Mouse (Mus musculus) thymus, postnatal 25 days (tissue): ENCODE results near the gene Dhrs3.

Source experiments
- DNase-seq: peaks from one replicate; pipeline ENCODE4 v3.0.0; 2022

Dhrs3 gene

DNA sequence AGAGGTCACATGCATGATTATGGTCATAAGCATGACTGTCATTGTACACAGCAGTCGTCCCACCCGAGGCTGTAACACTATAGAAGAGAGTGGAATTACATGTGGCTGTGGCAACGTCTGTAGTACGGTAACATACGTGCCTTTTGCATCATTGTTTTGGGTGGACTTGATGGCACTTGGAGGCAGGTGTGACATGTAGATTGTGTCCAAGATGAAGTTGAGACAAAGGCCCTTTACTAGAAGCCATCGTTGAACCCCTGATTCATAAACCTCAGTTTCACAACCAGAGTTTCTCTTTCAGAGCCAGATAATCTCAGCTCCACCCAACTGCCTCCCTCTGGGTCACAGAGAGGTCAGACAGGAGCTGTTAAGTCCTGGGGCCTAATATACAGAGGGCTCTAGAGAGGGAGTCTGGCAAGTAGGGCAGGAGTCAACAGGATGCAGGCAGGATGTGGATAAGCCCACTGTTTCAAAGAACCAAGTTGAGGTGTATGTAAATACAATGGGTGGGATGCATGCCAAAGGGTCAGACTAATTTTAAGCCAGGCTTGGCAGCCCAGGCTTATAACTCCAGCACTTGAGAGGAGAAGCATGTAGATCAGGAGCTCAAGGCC, 5.5 kb downstream of the Dhrs3 start:
- DNase-seq = no peak

DNA sequence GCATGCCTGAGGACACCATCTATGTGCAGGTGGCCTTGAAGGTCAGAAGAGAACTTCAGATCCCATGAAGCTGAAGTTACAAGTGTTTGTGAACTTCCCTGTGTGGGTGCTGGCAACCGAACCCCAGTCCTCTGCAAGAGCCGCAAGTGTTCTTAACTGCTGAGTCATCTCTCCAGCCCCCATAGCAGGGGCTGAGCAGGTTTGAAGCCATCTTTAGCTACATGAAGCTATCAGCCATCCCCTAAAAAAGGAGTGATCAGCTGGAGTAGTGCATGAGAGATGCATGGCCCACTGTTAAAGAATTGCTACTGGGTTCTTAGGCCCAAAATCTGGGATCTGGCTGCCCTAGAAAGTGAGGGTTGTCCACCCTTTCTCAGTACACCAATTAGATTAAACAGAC, 6.1 kb downstream of the Dhrs3 start:
- no peak for DNase-seq

DNA sequence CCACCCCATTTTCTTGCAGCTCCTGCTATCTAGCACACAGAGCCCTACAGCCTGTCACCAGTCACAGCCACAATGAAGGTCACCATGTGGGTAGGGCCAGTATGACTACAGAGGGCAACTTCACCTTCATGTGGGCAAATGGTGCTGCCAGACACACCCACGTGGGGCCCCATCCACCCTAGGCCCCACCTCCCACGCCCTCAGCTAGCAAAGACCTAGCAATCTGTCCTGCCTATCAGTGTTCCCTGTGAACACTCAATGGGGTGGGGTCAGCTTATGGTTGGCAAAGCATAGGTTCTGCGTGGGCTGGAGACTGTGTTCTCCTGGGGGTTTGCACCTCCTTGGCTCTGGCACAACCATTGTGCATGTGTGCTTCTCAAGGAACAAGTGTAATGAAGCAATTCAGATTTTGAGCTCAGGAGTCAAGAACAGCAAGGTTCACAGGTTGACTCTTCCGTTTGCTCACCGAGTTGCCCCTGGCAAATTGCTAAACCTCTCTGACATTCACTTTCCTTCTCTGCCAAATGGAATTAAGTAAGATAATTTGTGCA, 9.0 kb downstream of the Dhrs3 start:
- DNase-seq = no peak

DNA sequence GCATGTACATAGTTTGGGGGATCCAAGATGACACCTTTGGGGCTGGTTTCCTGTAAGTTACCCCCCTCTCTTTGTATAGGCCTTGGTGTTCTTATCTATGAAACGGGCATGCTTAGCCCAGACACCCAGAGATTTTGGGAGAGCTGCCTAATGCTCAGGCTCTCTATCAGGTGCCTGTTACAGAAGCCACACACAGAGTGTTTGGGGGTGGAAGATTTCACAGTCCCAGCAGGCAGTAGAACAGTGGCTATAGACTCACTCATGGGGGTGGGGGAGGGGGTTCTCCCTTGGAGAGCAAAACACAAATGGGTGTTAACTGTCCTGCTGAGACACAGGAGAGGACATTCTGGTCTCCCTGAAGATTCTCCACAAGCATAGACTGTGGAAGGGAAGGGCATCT, 10.5 kb downstream of the Dhrs3 start:
- no peak for DNase-seq

DNA sequence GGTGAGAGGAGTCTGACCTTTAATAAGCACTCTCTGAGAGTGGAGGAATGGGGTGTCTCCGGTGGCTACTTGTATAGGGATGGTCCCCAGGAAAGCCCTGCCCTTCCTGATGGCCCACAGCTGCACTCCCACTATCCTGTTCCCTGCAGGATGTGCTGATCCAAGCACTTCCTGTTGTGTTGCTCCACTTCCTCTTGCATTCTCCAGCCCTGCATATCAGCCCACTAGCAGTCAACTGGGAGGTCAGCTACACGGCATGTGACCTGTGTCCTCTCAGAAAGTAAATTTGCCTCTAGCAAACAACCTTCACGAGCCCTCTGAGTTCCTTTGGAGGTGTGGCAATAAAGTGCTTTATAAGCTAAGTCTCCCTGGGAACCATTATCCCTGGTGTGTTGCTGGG, 11.3 kb downstream of the Dhrs3 start:
- no peak for DNase-seq

DNA sequence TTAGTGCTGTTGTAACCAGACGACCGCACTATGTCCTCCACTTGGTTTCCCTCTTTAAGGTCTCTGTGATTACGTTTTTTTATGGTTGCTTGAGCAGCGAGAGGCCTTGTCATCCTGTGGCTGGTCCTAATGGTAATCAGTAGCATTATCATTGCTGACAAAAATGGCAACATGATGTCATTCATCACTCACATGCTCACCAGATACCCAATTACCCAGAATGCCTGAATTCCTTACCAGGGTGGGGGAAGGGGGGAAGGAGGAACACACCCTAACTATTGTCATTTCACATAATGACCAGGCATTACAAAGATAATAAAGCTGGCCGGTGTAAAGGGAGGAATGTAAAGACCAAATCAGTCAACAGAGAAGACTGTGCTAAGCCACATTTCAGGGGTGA, 12.5 kb downstream of the Dhrs3 start:
- DNase-seq = no peak

DNA sequence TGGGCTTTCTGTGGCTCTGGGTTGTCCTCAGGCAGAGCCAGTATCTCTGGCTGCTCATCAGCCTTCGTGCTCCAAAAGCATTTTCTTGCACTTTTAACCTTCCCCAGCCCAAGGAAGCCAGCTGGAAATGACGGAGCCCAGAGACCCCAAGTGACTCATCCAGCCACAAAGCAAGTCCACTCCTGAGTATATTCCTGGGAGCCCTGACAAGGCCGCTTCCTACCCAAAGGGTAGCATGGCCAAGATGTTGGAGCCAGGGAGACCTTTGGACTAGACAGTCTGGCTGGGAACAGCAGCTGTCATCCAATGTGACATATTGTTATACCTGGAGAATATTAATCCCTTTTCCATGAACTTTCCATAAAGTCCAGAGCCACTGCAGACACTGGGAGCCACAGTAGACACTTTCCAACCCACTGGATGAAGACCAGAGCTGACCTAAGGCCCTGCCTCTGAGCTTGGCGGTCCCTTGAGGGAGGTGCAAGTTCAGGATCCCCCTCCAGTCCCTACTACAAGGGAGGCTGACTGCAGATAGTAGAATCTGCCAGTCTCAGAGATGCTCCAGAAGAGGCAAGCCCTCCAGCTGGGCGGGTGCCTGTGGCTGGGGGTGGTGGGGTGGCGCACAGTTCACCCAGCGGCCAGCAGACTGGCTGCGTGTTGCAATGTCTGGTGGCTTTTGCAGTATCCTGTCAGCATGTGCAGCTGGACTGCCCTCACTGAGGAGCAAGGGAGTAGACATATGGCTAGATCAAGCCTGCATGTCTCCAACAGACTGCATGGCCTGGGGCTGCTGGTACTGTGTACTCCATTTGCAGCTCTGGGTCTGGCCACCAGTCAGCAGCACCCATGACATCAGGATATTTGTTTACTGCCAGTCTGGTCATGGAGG, 13.6 kb downstream of the Dhrs3 start:
- no peak for DNase-seq

DNA sequence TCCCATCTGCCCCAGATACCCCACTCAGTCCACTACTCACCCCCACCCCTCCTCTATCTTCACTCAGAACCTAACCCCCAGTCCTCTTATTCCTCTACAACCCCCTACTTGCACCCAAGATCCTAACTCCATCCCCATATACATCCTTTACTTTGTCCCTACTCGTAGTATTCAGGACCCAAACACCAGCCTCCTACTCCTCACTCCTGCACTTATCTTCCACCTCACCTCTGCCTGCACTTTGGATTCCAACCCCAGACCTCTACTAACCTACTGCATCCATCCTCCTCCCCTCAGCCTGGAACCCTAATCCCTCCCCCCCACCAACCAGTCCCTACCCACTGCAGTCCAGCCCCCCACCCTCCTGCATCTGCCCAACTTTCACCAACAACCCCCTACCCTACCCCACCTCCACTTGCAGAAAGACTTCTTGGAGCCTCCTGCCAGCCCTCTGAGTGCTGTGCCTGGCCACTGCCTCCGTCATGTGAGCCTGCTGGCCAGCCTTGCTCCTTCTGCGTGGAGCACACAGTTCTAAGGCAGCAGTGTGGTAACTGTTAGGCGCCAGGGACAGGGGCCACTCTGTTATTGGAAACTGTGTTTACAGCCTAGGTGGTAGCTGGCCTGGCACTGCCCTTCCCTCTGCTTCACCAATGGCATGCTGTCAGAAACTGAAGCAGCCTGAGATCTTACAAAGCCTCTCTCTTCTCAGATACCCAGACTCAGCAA, 14.5 kb downstream of the Dhrs3 start:
- DNase-seq = no peak

DNA sequence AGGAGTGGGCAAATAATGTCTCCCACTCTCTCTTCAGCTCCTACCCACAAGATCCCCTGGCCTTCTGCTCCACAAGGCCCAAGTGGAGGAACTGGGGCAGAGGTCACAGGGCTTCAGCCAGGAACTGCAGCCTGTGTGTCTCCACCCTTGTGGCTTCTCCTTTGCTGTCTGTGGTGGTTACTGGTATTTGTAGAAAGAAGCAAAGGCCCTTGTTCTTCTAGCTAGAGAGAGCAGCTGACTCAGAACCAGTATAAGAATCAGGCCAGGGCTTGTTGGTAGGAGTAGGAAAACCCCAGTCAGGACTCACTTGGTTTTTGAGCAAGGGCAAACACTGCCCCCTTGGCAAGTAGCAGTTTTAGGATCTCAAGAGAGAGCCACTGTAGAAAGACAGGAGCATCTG, 16.2 kb downstream of the Dhrs3 start:
- no peak for DNase-seq

DNA sequence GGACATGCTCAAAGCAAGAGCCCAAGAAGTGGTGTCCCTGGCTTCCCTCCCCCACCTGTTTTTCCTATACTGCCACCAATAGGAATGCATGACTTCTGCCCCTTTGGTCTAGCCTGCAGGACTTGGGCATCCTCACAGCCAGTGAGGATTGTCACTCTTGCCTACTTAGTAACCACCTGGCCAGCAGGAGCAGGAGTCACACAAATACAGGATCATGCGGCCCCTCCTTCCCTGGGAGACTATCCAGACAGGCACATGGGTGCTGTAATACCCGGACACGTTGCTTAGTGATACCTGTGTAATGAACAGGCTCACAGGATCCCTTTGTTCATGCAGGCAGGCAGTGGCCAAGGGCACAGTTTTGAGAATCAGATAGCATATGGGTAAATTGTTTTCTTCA, 17.7 kb downstream of the Dhrs3 start:
- DNase-seq = no peak

DNA sequence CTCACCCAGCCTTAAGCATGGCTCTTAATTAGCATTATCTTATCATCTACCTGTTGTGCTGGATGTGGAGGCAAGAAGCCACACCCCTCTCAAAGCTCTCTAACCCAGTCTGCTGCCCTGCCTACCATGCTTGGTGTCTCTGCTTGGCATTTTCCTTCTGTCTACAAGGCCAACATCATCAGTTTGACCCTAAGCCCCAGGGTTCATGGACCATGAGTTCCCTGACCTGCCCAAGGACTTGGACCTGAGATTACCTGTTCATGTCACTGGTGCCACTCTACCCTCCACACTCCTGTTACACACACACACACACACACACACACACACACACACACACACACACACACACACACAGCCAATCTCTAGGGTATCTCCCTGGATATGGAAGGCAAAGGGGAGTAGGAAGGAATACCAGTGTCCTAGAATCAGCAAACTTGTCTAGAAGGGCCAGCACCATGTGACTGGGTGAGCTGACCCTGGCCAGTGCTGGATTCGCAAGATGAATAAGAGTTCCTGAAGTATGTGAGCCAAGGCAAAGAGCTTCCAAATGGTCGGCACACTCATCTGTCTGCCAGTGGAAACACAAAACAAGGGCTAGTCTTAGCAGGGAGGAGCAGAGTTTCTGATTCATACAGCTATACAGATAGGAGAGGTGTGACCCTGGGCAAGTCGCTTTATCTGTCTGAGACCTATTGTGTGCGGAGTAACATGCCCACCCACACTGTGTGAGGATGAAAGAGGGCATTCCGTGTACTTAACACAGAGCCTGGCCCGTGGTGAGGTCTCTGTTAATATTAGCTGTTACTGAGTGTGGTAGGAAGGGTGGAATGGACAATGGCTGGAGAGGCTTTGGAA, 20.9 kb downstream of the Dhrs3 start:
- no peak for DNase-seq

DNA sequence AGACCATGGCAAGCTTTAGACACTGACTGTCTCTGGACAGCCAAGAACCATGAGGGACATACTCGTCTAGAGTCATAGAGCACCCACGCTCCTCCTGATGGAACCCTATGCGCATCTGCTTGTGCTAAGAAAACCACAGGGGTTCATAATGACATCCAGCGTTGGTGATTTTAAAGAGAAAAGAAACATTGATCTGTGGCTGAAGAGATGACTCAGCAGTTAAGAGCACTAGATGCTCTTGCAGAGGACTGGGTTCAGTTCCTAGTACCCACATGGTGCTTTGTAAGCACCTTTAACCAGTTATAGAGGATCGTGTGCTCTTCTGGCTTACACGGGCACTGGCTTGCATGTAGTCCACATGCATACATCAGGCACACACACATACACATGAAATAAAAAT, 23.9 kb downstream of the Dhrs3 start:
- DNase-seq = no peak

DNA sequence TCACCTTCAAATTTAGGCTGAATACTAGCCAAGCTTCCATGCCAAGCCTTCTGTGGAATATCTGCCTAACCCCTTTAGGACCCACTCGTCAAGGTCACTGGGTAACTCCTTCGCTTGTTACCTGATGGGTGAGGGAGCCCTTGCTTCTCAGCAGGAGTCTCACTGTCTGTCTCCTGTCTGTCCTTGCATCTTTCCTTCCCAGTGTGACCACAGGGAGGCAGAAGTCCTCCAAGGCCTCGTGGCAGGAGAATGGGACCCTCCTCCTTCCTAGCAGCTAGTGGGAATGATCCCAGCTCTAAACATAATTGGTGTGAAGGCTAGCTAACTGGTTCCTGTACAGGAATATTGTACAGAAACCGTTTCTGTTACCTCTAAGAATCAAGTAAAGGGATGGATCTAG, 24.5 kb downstream of the Dhrs3 start:
- DNase-seq = no peak

DNA sequence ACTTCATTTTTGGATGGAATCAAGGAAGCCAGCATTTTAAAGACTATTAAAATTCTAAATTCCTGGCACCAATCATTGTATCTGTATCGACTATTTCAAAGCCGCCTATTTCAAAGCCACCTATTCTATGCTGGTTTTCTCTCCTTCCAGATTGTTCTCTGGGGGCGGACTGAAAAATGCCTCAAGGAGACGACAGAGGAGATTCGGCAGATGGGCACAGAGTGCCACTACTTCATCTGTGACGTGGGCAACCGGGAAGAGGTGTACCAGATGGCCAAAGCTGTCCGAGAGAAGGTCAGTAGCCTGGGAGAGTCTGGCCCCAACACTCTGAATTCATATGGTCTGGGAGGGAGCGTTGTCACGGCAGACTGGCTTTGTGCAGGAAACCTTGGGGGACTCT, 25.9 kb downstream of the Dhrs3 start:
- DNase-seq = no peak

DNA sequence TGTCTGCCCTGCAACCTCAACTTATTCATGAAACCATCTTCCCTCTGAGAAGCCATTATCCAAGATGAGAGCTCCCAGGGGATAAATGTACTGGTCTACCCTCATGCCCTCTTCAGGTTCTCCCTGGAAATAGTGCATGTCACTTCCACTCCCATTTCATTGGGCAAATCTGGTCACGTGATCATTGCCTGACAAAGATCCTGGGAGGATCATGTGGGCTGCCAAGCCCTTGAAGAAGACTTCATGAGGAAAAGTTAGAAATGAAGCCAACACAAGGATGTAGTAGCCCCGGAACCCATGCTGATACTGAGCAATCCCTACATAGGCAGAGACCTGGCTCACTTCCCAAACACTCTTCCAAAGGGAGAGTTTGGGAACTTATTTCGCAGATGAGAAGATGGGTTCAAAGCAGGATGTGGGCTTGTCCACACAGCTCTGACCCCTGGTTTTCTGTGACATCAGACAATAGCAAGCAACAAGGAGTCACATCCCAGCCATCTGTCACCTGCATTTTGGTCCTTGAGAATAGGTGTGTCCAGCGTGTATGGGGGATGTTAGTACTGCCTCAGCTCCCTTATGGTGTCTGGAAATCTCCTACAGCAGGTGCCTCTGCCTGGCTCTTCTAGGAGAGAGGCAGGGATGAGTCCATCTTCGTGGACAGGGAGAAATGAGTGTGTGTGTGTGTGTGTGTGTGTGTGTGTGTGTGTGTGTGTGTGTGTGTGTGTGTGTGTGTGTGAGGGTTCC, 36.2 kb downstream of the Dhrs3 start:
- no peak for DNase-seq

DNA sequence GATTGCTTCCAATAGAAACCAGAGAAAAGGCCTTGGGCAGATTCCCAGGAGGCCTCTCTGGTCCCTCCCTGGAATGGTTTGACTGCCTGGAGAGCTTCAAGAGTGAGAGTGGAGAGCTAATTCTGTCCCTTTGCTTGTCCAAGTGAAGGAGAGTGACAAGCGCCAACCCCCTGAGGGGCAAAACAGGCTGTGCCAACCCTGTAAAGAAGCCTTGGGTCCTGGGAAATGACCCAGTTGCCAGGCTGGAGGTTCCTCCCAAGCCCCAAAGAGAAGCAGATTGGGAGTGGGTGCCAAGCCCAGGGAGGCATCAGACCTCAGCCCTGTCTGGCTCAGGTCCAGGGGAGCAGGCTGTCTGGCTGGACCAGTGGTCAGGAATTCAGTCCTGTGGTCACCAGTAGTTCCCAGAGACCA, 37.2 kb downstream of the Dhrs3 start:
- DNase-seq = no peak

DNA sequence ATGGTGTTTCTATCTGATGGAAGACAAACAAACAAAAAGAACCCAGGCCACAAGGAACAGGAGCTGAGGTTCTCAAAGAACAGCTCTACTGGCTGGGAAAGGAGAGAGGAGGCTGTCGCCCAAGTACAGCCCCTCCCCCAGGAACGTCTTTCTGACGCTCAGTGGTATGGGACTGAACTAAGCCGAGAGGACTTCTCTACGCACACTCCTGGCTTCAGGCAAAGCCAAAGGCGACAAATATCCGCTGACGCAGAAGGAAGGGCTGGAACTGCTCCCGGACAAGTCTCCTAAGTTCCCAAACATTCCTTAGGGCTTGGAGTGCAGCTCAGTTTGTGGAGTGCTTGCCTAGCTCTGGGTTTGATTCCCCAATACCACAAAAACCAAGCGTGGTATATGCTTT, 37.7 kb downstream of the Dhrs3 start:
- DNase-seq = no peak

DNA sequence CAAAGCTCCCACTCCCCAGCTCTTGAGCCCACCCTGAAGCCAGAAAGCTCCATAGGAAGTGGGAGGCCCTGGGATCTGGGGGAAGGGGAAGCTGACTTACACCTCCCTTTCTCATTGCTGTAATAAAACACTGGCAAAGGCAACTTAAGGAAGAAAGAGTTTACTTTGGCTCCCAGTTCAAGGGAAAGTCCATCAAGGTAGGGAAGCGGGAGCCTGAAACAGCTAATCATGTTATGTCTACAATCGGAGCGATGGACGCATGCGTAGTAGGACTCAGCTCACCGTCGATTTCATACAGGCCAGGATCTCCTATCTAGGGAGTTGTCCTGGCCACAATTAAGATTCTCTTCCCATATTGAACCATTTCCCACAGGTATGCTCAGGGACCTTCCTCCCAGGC, 38.5 kb downstream of the Dhrs3 start:
- no peak for DNase-seq

DNA sequence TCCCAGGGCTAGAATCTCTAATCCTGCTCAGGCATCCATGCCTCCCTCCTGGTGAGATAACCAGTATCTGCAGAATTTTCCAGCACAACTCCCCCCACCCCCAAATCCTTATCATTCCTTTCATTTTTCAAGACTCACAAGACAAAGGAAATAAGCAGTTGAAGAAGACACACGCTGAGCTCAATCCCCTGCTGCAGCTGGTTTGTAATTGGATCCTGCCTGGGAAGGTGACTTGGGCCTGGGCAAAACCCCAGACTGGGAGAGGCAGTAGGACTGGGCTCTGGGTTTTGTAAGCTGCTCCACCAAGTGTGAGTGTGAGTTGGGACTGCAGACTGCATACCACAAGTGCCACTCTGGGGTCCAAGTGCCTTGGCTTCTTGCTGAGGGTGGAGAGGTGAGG, 41.9 kb downstream of the Dhrs3 start:
- no peak for DNase-seq

DNA sequence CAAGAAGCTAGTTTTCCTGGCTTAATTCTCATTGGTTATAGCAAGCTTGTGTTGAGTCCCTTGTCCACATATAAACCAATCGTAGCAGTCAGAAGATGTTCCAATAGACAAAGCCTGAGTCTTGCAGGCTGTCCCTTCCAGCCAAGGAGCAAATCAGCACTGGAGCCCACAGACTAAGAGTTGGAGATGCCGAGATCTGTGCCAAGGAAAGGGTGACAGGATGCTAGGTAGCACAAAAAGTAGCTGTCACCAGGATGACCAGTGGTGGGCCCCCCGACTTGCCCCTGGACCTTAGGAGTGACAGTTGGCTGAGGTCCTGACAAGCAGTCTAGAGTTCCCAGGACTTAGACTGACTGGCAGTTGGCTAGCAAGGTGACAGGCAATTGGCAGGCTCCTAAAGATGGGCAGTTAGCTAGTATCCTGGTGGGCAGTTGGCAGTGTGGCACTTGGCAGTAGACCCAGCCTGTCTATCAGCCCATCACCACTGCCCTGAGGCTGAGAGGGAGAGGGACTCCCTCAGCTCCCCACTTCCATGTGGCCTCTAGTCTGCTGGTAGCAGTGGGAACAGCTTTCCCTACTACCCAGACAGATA, 44.0 kb downstream of the Dhrs3 start:
- DNase-seq = no peak

DNA sequence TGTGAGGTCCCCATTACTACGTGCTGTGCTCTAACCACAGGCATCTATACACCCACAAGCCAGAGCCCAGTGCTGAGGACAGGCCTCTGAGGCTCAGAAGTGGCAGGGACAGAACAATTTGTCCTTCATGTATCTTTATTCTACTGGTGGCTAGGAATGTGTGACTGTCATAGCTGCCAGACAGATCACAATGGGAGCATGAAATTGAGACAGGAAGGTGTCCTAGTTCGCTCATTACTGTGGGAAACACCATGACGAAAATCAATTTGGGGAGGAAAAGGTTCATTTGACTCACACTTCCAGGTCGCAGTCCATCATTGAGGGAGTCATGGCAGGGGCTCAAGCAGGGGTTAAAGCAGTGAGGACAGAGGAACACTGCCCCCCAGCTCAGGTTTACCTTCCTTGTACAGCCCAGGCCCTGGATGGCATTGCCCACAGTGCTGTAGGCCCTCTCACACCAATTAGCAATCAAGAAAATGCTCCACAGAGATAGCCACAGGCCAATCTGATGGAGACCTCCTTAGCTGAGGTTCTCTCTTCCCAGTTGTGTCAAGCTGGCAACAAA, 47.3 kb downstream of the Dhrs3 start:
- no peak for DNase-seq
